In the genomic region with DNA sequence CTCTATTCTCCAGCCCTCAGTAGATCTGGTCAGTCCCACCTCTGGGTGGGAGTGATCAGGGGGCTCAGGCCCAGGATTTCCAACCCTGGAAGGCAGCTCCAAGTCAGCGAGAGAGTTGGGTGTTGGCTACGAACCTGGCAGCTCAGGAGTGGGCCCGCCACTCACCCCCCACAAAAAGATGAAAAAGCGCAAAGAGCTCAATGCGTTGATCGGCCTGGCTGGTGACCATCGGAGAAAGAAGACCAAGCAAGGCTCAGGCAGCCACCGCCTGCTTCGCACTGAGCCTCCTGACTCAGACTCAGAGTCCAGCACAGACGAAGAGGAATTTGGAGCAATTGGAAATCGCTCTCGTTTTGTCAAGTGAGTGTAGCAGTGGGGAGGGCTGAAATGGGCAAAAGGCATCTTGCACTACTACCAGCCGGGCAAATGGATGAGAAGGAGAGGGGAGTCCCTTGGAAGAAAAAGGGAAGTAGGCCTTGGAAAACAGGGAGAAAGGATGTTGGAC, we compare ENCODE assay signal across 8 mouse cellular contexts. TPM values are rescaled to one million over a fixed set of nuclear protein-coding genes. Genes with fewer than 3 reads are reported as not detected.
DNase-seq lines count a peak whose midpoint lies in the region; ATAC-seq and TF ChIP-seq lines count a peak whose summit lies in the region.

No protein-coding gene starts in this region.

- peak overlapping the region; percentile 90 for H3K9ac ChIP-seq in intestine, embryonic 15.5 days
- peak overlapping the region; percentile 74 for H3K9ac ChIP-seq in midbrain, postnatal 0 days (replicated peaks; ENCODE audit: low read length, poor library complexity, severe bottlenecking)

- H3K36me3 ChIP-seq in intestine, embryonic 15.5 days: no peaks in the 10 kb centered on the region
- H3K36me3 ChIP-seq in midbrain, postnatal 0 days (ENCODE audit: insufficient read depth, low read length): peaks cover 22% of the 10 kb centered on the region

- H3K9me3 ChIP-seq in intestine, embryonic 15.5 days: no peaks in the 10 kb centered on the region
- no peaks in the 10 kb centered on the region for H3K9me3 ChIP-seq in midbrain, postnatal 0 days (ENCODE audit: low read length)

- no peaks in the 10 kb centered on the region for H3K27me3 ChIP-seq in intestine, embryonic 15.5 days (replicated peaks)
- H3K27me3 ChIP-seq in midbrain, postnatal 0 days (ENCODE audit: insufficient read depth, low read length): no peaks in the 10 kb centered on the region

- H3K4me3 ChIP-seq in intestine, embryonic 15.5 days (replicated peaks): peak overlapping the region; percentile 83
- peak overlapping the region; percentile 78 for H3K4me3 ChIP-seq in midbrain, postnatal 0 days (ENCODE audit: low read depth, low read length)

- TF ChIP-seq CTCF in midbrain, postnatal 0 days (IDR thresholded peaks at IDR 0.05): no peak

- H3K4me2 ChIP-seq in intestine, embryonic 15.5 days (replicated peaks): peak overlapping the region; percentile 77
- peak overlapping the region; percentile 76 for H3K4me2 ChIP-seq in midbrain, postnatal 0 days (ENCODE audit: low read depth, low read length, poor library complexity, severe bottlenecking)

- peak; percentile 30 to 33 for DNase-seq in adrenal gland, adult 18-20 months (ENCODE audit: low spot score in 2 of 2)
- no peak for DNase-seq in adrenal gland, adult 8-10 months
- DNase-seq in thymus, postnatal 14 days: peak; percentile 13
- DNase-seq in thymus, postnatal 0 days (ENCODE audit: low spot score): no peak
- no peak for DNase-seq in midbrain, postnatal 0 days (ENCODE audit: low spot score)
- no peak for DNase-seq in ovary, postnatal 14 days (ENCODE audit: low spot score)
- no peak for DNase-seq in natural killer cell, adult 2 months (ENCODE audit: low spot score in 2 of 2)

- no peak overlapping the region for H3K27ac ChIP-seq in intestine, embryonic 15.5 days
- no peak overlapping the region for H3K27ac ChIP-seq in midbrain, postnatal 0 days (ENCODE audit: low read depth, low read length)

- no peak for ATAC-seq in intestine, embryonic 15.5 days
- no peak for ATAC-seq in midbrain, postnatal 0 days (ENCODE audit: low FRiP score)

- WGBS in intestine, embryonic 15.5 days: 31% methylated on average over 13 of the region's 13 CpGs
- 47% methylated on average over 13 of the region's 13 CpGs for WGBS in midbrain, postnatal 0 days

- peaks cover 7% of the 10 kb centered on the region for H3K4me1 ChIP-seq in intestine, embryonic 15.5 days (replicated peaks)
- H3K4me1 ChIP-seq in midbrain, postnatal 0 days (ENCODE audit: insufficient read depth, low read length): peaks cover 7% of the 10 kb centered on the region

RNA-seq across cellular contexts. Expression of gene Efcab14, which starts 1.0 kb away (rescaled TPM):
- total RNA-seq in adrenal gland, adult 18-20 months (2021): 10 to 100 TPM; 77.2 to 91.0 TPM
- total RNA-seq in adrenal gland, adult 8-10 months (2022): 100 to 1,000 TPM in 2 of 4 experiments, 10 to 100 TPM in 2; 80.9 to 113 (median 100) TPM
- 24.5 and 28.3 TPM in 2 replicates for polyA plus RNA-seq in thymus, postnatal 0 days (2015; fragmentation: Nextera tagmentation; extraction: Ambion mirVana)
- polyA plus RNA-seq in intestine, embryonic 15.5 days (2015; fragmentation: Nextera tagmentation; extraction: Ambion mirVana): 31.2 and 32.0 TPM in 2 replicates
- 16.7 and 17.2 TPM in 2 replicates for total RNA-seq in midbrain, postnatal 0 days (2014; rRNA removed)
- 13.2 and 16.2 TPM in 2 replicates for polyA plus RNA-seq in midbrain, postnatal 0 days (2015; fragmentation: Nextera tagmentation; extraction: Ambion mirVana)

RNA-seq across cellular contexts. Expression of gene Tex38, which starts 42.3 kb away (rescaled TPM):
- 1 to 10 TPM; 2.0 to 2.3 TPM for total RNA-seq in adrenal gland, adult 18-20 months (2021)
- total RNA-seq in adrenal gland, adult 8-10 months (2022): 1 to 10 TPM; 2.0 to 4.9 (median 2.4) TPM
- polyA plus RNA-seq in thymus, postnatal 0 days (2015; fragmentation: Nextera tagmentation; extraction: Ambion mirVana): 0.27 and 0.35 TPM in 2 replicates
- polyA plus RNA-seq in intestine, embryonic 15.5 days (2015; fragmentation: Nextera tagmentation; extraction: Ambion mirVana): 0.21 and 0.30 TPM in 2 replicates
- total RNA-seq in midbrain, postnatal 0 days (2014; rRNA removed): 0.49 and 1.2 TPM in 2 replicates
- polyA plus RNA-seq in midbrain, postnatal 0 days (2015; fragmentation: Nextera tagmentation; extraction: Ambion mirVana): 0.87 and 0.93 TPM in 2 replicates

RNA-seq across cellular contexts. Expression of gene Atpaf1, which starts 46.1 kb away (rescaled TPM):
- 10 to 100 TPM; 45.2 to 51.9 TPM for total RNA-seq in adrenal gland, adult 18-20 months (2021)
- 10 to 100 TPM; 58.4 to 89.8 (median 74.5) TPM for total RNA-seq in adrenal gland, adult 8-10 months (2022)
- 42.7 and 51.1 TPM in 2 replicates for polyA plus RNA-seq in thymus, postnatal 0 days (2015; fragmentation: Nextera tagmentation; extraction: Ambion mirVana)
- 62.4 and 63.5 TPM in 2 replicates for polyA plus RNA-seq in intestine, embryonic 15.5 days (2015; fragmentation: Nextera tagmentation; extraction: Ambion mirVana)
- 25.9 and 40.0 TPM in 2 replicates for total RNA-seq in midbrain, postnatal 0 days (2014; rRNA removed)
- polyA plus RNA-seq in midbrain, postnatal 0 days (2015; fragmentation: Nextera tagmentation; extraction: Ambion mirVana): 37.8 and 38.7 TPM in 2 replicates

Comparison
In these comparisons a context has a peak if more than half of its experiments do, and no peak if none do; other contexts are left out.
1. DNase-seq: peak in adrenal gland, adult 18-20 months (2 of 2) and thymus, postnatal 14 days (single experiment); none in adrenal gland, adult 8-10 months (single experiment), thymus, postnatal 0 days (single experiment), midbrain, postnatal 0 days (single experiment), ovary, postnatal 14 days (single experiment) and natural killer cell, adult 2 months (0 of 2).